Mouse (Mus musculus) bone marrow macrophage, adult 2 months (primary cell): ENCODE measurements around the gene Mydgf. TPM values are rescaled to one million over a fixed set of nuclear protein-coding genes. Genes with fewer than 3 reads are reported as not detected.
A peak's percentile ranks its signal among the peaks of the same experiment; 100 is the strongest.

ENCODE experiments used
- H3K27ac ChIP-seq: 2 replicates; pipeline ENCODE4 v1.5.1; 2012; ENCODE audit warnings: low read depth, low read length; ENCODE audit not compliant: insufficient read depth
- H3K4me1 ChIP-seq: 2 replicates; pipeline ENCODE4 v1.6.1; 2012; ENCODE audit warnings: low read length; ENCODE audit not compliant: control insufficient read depth, insufficient read depth
- H3K4me3 ChIP-seq: 2 replicates; pipeline ENCODE4 v1.5.1; 2012; ENCODE audit warnings: mild to moderate bottlenecking, low read length, moderate library complexity; ENCODE audit not compliant: insufficient read depth
- CTCF ChIP-seq: IDR thresholded peaks from 2 replicates; pipeline ENCODE4 v1.5.1; 2012; ENCODE audit warnings: low read depth, mild to moderate bottlenecking, low read length, moderate library complexity
- POLR2A ChIP-seq: IDR thresholded peaks from 2 replicates; pipeline ENCODE4 v1.6.1; 2012; ENCODE audit warnings: mild to moderate bottlenecking, low read depth, low read length, borderline replicate concordance
- polyA plus RNA-seq: library from polyadenylated mRNA; stranded (reverse); fragments of >200 nt; gene quantifications from 2 replicates; pipeline ENCODE4 v1.2.4, GENCODE M21; 2012; ENCODE audit not compliant: missing spikeins, insufficient read depth, insufficient read length

Mydgf gene
- polyA plus RNA-seq, 1 experiment = 35.2 TPM

- TF ChIP-seq CTCF (no peak), POLR2A (no peak)
- no peak overlapping the region for H3K4me3 ChIP-seq
- no peaks in the 10 kb centered on the region for H3K4me1 ChIP-seq
- H3K27ac ChIP-seq = no peak overlapping the region
These were observed 11.0 kb upstream of the Mydgf start for GRCm38 (mm10) chr17:56194765-56195164.

DNA sequence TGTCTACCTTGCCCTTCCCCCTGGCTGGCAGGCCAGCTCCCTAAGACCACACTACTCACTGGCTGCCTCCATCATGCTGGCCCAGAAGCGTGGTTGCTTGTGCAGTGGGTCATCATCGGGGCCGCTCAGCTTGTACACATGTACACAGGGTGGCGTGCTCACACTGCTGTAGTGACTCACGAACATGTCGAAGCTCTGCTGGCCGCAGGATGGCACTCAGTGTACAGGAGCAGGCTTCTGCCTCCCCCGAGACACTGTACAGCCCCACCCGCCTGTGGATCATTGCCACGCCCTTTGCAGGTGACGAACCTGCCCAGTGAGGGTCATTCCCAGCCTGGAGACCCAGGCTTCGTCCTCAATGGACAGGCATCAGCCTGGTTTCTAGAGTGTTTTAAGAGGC, 10.6 kb upstream of the Mydgf start:
- no peak overlapping the region for H3K4me3 ChIP-seq
- H3K27ac ChIP-seq = no peak overlapping the region
- H3K4me1 ChIP-seq = no peaks in the 10 kb centered on the region
- TF ChIP-seq POLR2A = no peak
- no peak for TF ChIP-seq CTCF

GRCm38 (mm10) chr17:56191266-56191665, 7.5 kb upstream of the Mydgf start:
- H3K4me1 ChIP-seq = no peaks in the 10 kb centered on the region
- no peak overlapping the region for H3K27ac ChIP-seq
- H3K4me3 ChIP-seq = no peak overlapping the region
- TF ChIP-seq CTCF = no peak
- TF ChIP-seq POLR2A = no peak

- no peak overlapping the region for H3K4me3 ChIP-seq
- TF ChIP-seq CTCF (no peak), POLR2A (no peak)
- H3K27ac ChIP-seq = no peak overlapping the region
- peaks cover 3% of the 10 kb centered on the region for H3K4me1 ChIP-seq
These were observed 1.8 kb upstream of the Mydgf start for GRCm38 (mm10) chr17:56185281-56186141.

- peaks cover 3% of the 10 kb centered on the region for H3K4me1 ChIP-seq
- H3K27ac ChIP-seq = 0 out of 2 replicates have a peak overlapping the region, but pooled peaks have one; percentile 20
- peak overlapping the region; percentile 90 for H3K4me3 ChIP-seq
- TF ChIP-seq POLR2A (no peak), CTCF (no peak)
These were observed 604 bp downstream of the Mydgf start for GRCm38 (mm10) chr17:56182975-56183657.

- no peak for TF ChIP-seq POLR2A
- TF ChIP-seq CTCF = no peak
- Histone ChIP-seq H3K4me3 (no peak overlapping the region), H3K4me1 (no peaks in the 10 kb centered on the region), H3K27ac (no peak overlapping the region)
These were observed 8.3 kb downstream of the Mydgf start for GRCm38 (mm10) chr17:56175416-56175815.

DNA sequence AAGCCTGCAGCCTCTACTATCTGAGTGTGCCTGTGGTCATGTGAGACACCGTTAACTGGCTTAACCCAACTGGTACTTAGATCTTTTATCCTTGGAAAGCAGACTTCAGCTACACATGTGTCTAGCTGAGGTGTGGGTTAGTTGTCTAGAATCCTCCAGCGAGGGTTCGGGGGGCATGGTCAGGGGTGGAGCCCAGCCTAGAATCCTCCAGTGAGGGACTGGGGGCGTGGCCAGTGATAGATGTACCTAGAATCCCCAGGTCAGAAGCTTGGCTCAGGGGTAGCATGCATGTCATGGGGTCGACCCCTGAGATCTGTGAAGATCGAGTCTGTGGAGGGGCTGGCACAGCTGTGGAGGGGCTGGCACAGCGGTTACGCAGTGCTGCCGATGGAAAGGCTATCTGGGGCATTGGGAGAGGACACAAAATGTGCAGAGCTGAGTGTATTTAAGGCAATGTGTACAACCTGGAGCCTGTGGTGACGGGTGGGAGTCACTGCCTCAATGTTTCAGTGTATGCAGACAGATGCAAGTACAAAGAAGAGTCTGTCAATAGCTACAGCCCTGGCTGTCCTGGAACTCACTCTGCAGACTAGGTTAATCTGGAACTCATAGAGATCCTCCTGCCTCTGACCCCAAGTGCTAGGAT, 10.2 kb downstream of the Mydgf start:
- no peak overlapping the region for H3K4me3 ChIP-seq
- 0 out of 2 replicates have a peak, but pooled peaks cover 4% of the 10 kb centered on the region for H3K4me1 ChIP-seq
- no peak overlapping the region for H3K27ac ChIP-seq
- TF ChIP-seq CTCF = no peak
- TF ChIP-seq POLR2A = no peak

- Histone ChIP-seq H3K4me1 (0 out of 2 replicates have a peak, but pooled peaks cover 4% of the 10 kb centered on the region), H3K4me3 (no peak overlapping the region), H3K27ac (no peak overlapping the region)
- TF ChIP-seq CTCF (no peak), POLR2A (no peak)
These were observed 11.8 kb downstream of the Mydgf start for GRCm38 (mm10) chr17:56171881-56172280.

GRCm38 (mm10) chr17:56171456-56171855, 12.3 kb downstream of the Mydgf start:
- TF ChIP-seq CTCF (no peak), POLR2A (no peak)
- H3K4me3 ChIP-seq = no peak overlapping the region
- no peak overlapping the region for H3K27ac ChIP-seq
- H3K4me1 ChIP-seq = 0 out of 2 replicates have a peak, but pooled peaks cover 4% of the 10 kb centered on the region
